Mouse (Mus musculus): Measurements from ENCODE around the gene Frem1.

- no peak for TF ChIP-seq CTCF (IDR thresholded peaks at IDR 0.05; ENCODE audit: extremely low read depth, insufficient read length, insufficient replicate concordance, low read depth, low read length)
- TF ChIP-seq POLR2A (IDR thresholded peaks at IDR 0.05; ENCODE audit: low read depth, low read length) = no peak
Observed at GRCm38 (mm10) chr4:83018111-83019105, 33.7 kb downstream of the Frem1 start.
